In the genomic region with DNA sequence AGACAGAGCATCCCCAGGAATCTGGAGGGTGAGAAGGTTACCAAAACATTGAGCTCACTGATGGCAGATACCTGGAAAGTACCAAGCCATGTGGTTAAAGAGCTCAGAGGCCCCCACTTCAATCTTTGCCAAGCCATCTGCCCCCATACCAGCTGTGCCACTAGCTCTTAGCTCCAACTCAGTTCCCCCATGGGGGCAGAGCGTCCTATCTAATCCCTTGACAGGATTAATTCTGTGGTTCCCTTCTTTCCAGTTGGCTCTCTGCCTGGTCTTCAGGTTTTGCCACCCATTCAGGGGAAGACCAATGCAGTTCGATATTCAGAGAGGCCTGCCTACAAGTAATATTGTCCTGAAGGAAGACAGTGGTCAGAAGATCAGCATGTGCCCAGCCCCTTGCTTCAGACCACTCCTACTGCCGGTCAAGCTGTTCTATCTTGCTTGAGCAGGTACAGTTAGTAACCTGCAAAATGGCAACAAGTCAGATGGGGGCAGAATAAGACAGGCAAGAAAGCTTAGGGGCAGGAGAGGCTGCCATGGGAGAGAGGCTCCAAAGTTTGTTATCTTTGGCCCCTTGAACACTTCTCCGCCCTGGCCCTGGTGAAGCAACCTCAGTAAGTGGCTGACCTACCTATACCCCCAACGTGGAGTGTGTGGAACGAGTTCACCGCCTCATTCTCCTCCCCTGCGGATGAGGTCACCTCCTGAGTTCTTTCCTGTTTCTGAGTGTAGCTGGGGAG, we compare ENCODE assay signal across 9 mouse cellular contexts.
DNase-seq lines count a peak whose midpoint lies in the region; ATAC-seq and TF ChIP-seq lines count a peak whose summit lies in the region.
"Had no signal": no experiment of that assay in that cellular context is flagged by ENCODE, and none has a peak within 500 bp of the region (broad histone marks: within the 10 kb centered on the region; RNA-seq: fewer than 3 reads in every experiment).

No protein-coding gene starts in this region.

- no peak; the same call in 1 of the 2 replicates for TF ChIP-seq CTCF in left cerebral cortex, adult 2 months (IDR thresholded peaks at IDR 0.05)

- no peak overlapping the region for H3K27ac ChIP-seq in left cerebral cortex, adult 2 months
- H3K27ac ChIP-seq: limb, embryonic 12.5 days had no signal

- peak; percentile 29; the same call in 1 of the 2 replicates for ATAC-seq in megakaryocyte progenitor cell, adult 5-6 weeks (replicated peaks; ENCODE audit: poor library complexity)

- no peak overlapping the region for H3K4me3 ChIP-seq in left cerebral cortex, adult 2 months
- H3K4me3 ChIP-seq: limb, embryonic 12.5 days had no signal

- intact Hi-C loops in left cerebral cortex, postnatal 4 days (cut with DNase I), result no loop called here
- intact Hi-C loops in left cerebral cortex, postnatal 36 days (cut with DNase I), result no loop called here
- intact Hi-C loops in heart, postnatal 36 days (cut with DNase I), result no loop called here
- intact Hi-C loops in left cerebral cortex, adult 2 months (cut with DNase I), result no loop called here

- DNase-seq in left cerebral cortex, postnatal 4 days, result peak; percentile 72
- DNase-seq in left cerebral cortex, postnatal 36 days (ENCODE audit: low spot score in 2 of 2), result no peak
- peak; percentile 34 for DNase-seq in fibroblast of lung, adult 2 months (ENCODE audit: low read depth)
- DNase-seq in kidney, postnatal 36 days, result peak; percentile 45 to 56
- no peak for DNase-seq in right cerebral cortex, adult 2 months (ENCODE audit: low spot score in 2 of 2)
- DNase-seq in heart, postnatal 36 days, result no peak
- DNase-seq in left cerebral cortex, adult 2 months (ENCODE audit: extremely low spot score in 1 of 2, low spot score in 2 of 2), result no peak

Comparison
In these comparisons a context has a peak if more than half of its experiments do, and no peak if none do; other contexts are left out.
1. DNase-seq: peak in left cerebral cortex, postnatal 4 days (single experiment), fibroblast of lung, adult 2 months (single experiment) and kidney, postnatal 36 days (2 of 2); none in left cerebral cortex, postnatal 36 days (0 of 2), right cerebral cortex, adult 2 months (0 of 2), heart, postnatal 36 days (0 of 2) and left cerebral cortex, adult 2 months (0 of 2).